Mouse (Mus musculus) granulocyte monocyte progenitor cell, adult 5-6 weeks (primary cell): ENCODE measurements around the gene Nol12. TPM values are rescaled to one million over a fixed set of nuclear protein-coding genes. Genes with fewer than 3 reads are reported as not detected.

Experiments
- ATAC-seq: replicated peaks from 2 replicates; pipeline ENCODE4 v1.8.0; 2016; ENCODE audit warnings: mild to moderate bottlenecking, moderate TSS enrichment, inconsistent platforms; ENCODE audit not compliant: poor library complexity, severe bottlenecking
- total RNA-seq, 2 experiments: library from RNA; stranded (forward) in 1 of 2; stranded (reverse) in 1 of 2; fragments of 200-712, 200-1000 nt in 1 of 2; fragments of >200 nt in 1 of 2; fragmentation: Nextera tagmentation in 1 of 2; gene quantifications; 2 replicates each; pipeline ENCODE4 v1.2.3; 2014 to 2017

Gene Nol12
- total RNA-seq, 2 experiments from 2014 or later, result 30.7 to 34.4 TPM

DNA sequence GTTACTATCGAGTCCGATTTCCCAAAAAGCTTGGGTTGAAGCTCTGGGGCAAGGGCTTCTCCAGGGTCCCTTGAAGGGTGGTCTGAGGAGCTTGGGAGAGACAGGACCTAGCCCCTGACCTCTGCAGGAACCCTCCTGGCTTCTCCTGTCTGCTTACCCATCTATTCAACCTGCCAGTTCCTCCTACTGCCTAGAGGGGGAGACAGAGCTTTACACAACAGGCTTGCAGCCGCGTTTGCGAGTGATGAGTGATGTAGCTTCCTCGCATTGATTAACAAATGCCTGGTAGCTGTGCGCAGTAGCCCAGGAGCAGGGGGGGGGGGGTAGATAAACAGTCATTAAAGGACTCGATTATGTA is 19.1 kb upstream of the Nol12 start:
- peak; percentile 68 for ATAC-seq

- no peak for ATAC-seq
Measured at GRCm38 (mm10) chr15:78916052-78916826, 18.5 kb upstream of the Nol12 start.

DNA sequence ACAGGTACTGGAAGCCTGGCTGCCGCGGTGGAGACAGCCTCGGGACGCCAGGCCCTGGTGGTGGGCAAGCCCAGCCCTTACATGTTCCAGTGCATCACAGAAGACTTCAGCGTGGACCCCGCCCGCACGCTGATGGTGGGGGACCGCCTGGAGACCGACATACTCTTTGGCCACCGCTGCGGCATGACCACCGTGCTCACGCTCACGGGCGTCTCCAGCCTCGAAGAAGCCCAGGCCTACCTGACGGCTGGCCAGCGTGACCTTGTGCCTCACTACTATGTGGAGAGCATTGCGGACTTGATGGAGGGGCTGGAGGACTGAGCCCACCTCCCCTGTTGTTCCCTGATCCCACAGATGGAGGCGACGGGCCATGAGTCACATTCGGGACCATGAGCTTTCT is 16.6 kb upstream of the Nol12 start:
- ATAC-seq, result no peak

DNA sequence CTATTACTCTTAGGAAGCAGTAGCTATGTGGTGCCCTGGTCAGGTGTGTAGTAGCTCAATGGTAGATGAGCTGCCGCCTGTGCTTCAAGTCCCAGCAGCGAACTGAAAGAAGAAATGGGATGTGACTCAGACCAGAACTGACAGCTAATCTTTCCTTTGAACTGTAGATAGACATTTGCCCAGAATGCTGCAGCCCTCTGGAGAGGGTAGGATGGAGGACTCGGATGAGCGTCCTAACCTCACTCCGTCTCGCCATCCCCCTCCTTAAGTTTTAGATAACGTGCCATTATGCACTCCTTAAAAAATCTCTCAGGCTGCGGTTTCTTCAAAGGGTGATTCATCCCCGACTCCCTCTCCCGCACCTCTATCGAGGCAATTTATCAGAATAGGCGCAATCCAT is 14.8 kb upstream of the Nol12 start:
- ATAC-seq, result no peak

- no peak for ATAC-seq
Measured at GRCm38 (mm10) chr15:78922700-78923099, 12.0 kb upstream of the Nol12 start.

DNA sequence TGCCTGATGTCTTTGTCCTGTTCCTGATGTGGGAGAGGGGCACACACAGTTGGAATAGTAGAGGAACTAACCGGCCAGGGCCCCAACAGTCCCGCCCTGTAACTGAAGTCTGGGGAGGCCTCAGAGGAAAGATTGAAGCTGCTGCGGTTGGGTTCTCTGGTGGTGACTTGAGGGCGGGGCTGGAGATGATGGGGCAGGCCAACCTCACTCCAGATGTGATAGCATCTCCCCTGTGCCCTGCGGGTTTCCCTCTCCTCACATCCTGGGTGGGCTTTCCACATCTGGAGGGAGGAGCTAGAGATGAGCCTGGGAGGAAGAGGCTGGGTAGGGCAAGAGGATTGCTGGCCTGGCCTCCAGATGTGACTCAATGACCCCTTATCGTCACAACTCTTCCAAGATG is 11.1 kb upstream of the Nol12 start:
- peak; percentile 50 for ATAC-seq

DNA sequence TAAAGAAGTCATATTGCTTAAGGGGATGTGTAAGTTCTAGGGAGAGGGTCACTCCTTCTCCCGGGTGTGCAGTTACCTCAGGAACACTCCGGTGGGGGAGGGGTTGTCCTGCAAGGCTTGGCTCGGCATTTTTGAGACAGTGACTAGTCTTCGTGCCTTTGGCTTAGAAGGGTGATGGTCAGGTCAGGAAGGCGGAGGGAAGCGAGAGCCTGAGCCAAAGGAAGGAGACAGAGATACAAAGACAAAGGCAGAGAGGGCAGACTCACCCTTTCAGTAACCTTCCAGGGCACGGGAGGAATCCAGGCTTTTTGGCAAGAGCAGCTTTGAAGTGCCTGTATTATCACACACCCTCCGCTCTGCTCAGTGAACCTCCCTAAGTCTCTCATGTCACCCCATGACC is 9.6 kb upstream of the Nol12 start:
- no peak for ATAC-seq

DNA sequence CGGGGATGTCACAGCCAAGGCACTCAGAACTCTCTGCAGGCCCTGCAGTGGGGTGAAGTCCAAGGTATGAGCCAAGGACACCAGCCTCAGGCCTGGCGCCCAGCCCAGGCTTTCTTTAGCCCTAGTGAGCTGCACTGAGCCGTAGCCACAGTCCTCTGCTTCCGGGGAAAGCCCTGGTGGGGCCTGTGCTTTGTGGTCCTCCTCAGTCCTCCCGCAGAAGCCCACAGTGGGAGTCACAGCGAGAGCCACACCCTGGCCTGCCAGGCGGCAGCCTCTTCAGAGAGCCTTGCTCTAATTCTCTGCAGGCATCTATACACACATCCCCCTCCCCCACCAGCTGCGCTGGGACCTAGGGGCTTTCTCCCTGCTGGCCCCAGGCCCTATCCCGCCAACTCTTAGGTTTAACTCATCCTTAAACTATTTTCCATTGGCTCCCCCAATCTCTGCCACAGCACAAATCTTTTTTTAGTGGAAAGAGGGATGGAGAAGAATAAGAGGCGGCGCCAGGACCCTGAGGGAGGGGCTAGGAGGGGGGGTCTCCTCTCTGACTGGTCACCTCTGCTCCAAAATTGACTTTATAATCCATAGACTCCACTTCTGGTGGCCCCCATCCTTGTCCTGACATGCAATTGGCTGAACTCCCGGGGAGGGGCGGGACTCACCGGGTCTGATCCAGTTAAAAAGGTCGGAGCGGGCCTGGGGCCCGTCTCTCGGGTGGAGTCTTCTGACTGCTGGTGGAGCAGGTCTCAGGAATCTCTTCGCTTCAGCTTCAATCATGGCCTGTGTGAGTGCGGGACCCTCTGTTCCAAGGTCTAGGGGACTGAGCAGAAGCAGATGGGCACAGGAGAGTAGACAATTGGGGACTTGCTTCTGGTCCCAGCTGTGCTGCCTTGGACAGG is 8.5 kb upstream of the Nol12 start, which contains the start of gene Lgals1:
Gene Lgals1, plus strand, starts transcription at position 705 of the 899 bp plus-strand sequence.
- peak; percentile 47 for ATAC-seq

- ATAC-seq, result no peak
Measured at GRCm38 (mm10) chr15:78927021-78927787, 7.5 kb upstream of the Nol12 start.

- ATAC-seq, result peak; percentile 60
Measured at GRCm38 (mm10) chr15:78927788-78928457, 6.8 kb upstream of the Nol12 start.

DNA sequence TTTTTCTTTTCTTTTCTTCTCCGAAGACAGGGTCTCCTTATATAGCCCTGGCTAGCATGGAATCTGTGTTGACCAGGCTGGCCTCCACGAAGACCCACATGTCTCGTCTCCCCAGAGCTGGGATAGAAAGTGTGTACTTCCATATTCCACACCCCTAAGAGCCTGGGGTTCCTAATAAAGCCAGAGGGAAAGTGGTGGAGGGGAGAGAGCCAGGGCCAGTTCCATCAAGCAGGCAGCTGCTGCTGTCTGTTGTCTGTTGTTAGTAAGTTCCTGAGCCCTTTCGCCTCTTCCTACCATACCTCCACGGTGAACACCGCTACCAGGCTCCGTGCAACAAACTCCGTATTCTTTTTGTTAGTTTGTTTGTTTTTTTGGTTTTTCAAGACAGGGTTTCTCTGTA is 6.2 kb upstream of the Nol12 start:
- no peak for ATAC-seq

GRCm38 (mm10) chr15:78930192-78930706 is 4.5 kb upstream of the Nol12 start:
- ATAC-seq, result no peak

DNA sequence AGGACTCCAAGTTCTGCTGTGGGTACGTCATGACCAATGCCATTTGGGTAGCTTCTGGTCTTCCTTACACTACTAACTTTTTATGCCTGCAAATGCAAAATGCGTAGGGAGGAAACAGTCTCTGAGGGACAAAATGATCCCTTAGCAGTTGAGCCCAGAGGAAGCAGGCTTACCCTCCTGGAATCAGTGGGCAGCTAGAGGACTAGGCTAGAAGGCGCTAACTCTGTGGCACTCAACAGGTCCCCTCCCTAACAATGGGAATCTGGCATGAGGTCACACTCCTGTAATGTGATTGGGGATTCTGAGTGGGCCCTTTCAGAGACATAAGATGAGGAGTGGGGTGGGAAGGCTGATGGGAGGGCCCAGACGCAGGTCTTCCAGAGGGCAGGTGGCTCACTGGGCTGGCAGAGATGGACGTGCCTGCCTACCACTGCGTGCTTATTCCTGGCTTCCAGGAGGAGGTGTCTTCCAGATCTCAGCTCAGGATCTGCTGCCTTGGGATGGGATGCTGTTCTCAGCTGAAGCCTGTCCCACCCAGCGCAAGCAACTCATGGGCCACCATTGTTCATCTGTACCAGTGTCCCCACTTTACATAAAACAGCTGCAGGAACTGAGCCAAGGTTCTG is 3.8 kb upstream of the Nol12 start:
- no peak for ATAC-seq

DNA sequence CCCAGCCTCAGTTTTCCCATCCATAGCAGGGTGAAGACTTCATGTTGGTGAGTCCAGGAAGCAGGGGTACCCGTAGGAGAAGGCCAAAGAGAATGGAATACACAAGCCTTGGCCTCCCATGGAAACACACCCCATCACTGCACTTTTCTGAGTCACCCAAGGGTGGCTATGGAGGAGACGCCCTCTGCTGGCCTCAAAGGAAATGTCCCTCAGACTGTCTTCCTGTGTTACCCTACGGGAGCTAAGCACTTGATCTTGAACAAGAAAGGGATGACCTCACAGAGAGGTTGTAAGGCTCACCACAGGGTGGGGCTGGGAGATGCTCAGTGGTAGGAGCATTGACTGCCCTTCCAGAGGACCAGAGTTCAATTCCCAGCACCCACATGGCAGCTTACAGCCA is 3.2 kb upstream of the Nol12 start:
- peak; percentile 63 for ATAC-seq

DNA sequence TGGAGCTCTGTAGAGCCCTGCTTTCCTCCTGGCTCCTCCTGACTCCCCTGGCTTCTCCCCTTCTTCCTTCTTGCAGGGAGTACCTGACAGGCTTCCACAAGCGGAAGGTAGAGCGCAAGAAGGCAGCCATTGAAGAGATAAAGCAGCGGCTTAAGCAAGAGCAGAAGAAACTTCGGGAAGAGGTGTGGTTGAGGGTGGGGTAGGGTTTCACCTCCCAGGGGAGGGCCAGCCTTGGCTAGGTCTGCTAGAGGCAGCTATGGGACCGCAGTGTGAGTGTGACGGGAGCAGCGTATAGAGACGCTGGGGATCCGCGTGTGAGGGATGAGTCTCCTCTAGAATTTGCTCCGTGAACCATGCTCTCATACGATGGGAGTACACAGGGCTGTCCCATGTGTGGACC is 1.7 kb downstream of the Nol12 start:
- ATAC-seq, result no peak

DNA sequence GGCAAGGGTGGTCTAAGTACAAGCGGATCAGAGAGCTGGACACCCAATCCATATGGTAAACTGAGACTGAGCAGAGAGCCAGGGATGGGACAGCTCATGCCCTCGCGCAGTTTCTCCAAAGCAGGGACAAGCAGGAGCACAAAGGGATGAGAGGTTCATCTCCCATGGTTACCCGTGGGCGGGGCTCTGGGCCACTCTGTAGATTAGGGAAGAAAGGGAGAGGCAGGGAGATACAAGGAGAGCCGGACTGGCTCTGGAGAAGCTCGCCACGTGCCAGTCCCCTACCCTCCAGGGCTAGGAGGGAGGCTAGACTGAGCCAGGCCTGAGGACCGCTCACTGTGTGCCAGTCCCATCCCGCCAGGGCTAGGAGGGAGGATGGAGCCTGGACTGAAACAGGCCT is 2.6 kb downstream of the Nol12 start:
- no peak for ATAC-seq

- no peak for ATAC-seq
Measured at GRCm38 (mm10) chr15:78937963-78938362, 3.2 kb downstream of the Nol12 start.

GRCm38 (mm10) chr15:78940325-78940724 is 5.6 kb downstream of the Nol12 start:
- no peak for ATAC-seq

- peak; percentile 57 for ATAC-seq
Measured at GRCm38 (mm10) chr15:78942663-78943062, 7.9 kb downstream of the Nol12 start.

GRCm38 (mm10) chr15:78946232-78946631 is 11.5 kb downstream of the Nol12 start:
- no peak for ATAC-seq
